Mouse (Mus musculus) ES-CJ7 (cell line): ENCODE measurements around the gene D5Ertd579e.
"Not testable (repeated sequence)": the region's sequence is repeated elsewhere in the genome, so short reads cannot be mapped to it uniquely, and the experiment has no call there.

Experiments used
- DNase-seq: peaks from one replicate; pipeline ENCODE4 v3.0.0; 2011; ENCODE audit warnings: low read depth, low spot score

Gene D5Ertd579e

GRCm38 (mm10) chr5:36683586-36683985, 12.2 kb downstream of the D5Ertd579e start:
- no peak for DNase-seq

DNA sequence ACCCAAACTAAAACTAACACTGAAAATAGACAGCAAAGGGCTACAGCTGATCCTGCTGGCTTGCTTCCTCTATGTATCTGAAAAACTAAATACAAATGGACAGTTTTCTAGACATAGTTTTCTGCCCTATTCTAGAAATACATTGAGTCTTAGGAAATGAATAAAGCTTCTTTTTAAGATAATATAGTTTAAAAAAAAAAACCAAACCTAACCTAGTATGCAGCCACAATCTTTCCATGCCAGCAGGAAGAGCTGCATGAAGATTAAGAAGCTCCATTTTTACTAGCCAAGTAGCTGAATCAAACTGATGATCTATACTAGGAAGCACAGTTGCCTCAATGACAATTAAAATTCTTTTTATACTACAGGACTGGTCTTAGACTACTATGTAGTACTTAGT, 14.6 kb downstream of the D5Ertd579e start:
- no peak for DNase-seq

- DNase-seq, result no peak
Observed at GRCm38 (mm10) chr5:36679918-36680598, 15.8 kb downstream of the D5Ertd579e start.

DNA sequence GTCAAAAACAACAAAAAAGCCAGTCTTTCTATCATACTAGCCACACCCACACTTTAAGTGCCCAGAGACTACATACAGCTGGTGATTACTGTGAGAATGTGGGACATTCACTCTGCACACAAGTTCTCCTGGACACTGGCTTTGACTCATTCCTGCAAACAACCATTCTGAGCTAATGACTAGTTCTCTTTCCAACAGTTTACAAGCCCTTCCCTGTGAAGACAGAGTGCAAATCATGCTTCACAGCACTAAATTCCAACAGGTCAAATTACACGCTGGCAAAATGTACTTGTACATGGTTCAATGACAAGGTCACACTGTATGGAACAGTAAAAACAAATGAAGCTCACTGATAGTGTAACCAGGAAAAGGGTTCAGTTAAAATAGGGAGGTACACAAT, 17.0 kb downstream of the D5Ertd579e start:
- DNase-seq, result no peak

DNA sequence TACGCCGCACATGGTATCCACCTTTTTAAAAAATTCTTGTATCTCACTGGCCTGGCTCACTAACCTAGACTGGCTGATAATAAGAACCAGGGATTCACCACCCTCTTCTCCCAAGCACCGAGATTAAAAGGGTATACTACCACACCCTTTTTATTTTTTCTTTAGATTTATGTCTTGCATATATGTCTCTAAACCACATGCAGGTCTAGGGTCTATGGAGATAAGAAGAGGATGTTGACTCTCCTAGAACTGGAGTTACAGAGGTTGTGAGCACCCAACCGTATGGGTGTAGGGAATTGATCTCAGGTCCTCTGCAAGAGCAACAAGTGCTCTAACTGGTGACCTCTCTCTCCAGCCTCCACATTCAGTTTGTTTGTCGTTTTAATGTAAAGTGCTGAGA, 17.9 kb downstream of the D5Ertd579e start:
- no peak for DNase-seq

DNA sequence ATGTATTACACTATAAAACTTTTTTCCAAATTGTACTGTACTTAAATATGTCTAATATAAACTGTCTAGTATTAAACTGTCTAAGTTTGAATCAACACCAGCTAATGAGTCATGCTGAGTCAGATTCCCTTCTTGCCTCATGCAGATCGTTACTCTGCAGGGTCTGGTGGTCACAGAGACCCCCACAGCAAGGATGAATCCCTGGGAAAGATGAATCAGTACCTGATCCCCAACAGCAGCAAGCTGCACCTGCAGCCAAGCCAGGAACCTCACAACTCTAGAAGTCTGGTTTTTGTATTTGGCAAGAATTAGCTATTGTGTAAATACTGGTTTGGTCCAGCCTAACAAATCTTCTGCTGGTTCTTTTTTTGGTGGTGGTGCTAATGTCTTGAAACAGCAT, 20.4 kb downstream of the D5Ertd579e start:
- DNase-seq, result no peak

- no peak for DNase-seq
Observed at GRCm38 (mm10) chr5:36674658-36675433, 21.0 kb downstream of the D5Ertd579e start.

- no peak for DNase-seq
Observed at GRCm38 (mm10) chr5:36669021-36670008, 26.5 kb downstream of the D5Ertd579e start.

DNA sequence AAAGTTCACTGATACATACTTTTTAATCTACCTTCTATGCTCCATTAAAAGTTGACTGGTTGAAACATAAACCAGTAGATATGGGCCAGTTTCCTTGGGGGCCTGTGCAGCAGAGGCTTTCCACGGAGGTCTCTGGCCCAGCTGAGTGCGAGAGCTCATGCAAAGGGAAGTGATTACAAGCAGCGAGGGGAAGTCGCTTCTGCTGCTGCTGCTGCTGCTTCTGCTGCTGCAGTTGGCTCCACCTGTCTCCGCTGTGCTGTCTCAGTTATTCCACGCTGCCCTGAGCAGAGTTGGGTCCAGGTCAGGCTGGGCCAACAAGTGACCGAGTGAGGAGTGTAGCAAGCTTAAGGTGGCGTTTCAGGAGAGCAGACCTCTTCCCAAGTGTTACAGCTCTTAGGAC, 27.3 kb downstream of the D5Ertd579e start:
- DNase-seq, result no peak

GRCm38 (mm10) chr5:36667986-36668385, 27.8 kb downstream of the D5Ertd579e start:
- DNase-seq, result not testable (repeated sequence)

DNA sequence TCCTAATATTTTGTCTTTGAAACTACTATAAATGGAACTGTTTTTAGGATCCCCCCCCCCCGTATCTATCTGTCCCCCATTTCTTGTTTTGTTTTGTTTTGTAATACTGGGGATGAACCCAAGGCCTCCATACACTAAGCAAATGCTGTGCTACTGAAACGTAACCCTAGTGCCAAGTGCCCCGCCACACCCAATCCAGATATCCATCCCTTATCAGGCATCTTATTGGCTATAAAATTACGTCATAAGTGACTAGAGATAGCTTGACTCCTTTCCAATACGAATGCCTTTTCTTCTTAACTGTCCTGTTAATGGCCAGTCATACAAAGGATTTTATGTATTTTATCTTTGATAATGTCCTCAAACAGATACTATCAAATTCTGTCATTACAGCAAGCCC, 28.7 kb downstream of the D5Ertd579e start:
- no peak for DNase-seq

GRCm38 (mm10) chr5:36666699-36667098, 29.1 kb downstream of the D5Ertd579e start:
- not testable (repeated sequence) for DNase-seq

GRCm38 (mm10) chr5:36663329-36663728, 32.5 kb downstream of the D5Ertd579e start:
- DNase-seq, result no peak

- DNase-seq, result not testable (repeated sequence)
Observed at GRCm38 (mm10) chr5:36660977-36661760, 34.7 kb downstream of the D5Ertd579e start.

- DNase-seq, result no peak
Observed at GRCm38 (mm10) chr5:36625612-36626011, 70.2 kb downstream of the D5Ertd579e start.

DNA sequence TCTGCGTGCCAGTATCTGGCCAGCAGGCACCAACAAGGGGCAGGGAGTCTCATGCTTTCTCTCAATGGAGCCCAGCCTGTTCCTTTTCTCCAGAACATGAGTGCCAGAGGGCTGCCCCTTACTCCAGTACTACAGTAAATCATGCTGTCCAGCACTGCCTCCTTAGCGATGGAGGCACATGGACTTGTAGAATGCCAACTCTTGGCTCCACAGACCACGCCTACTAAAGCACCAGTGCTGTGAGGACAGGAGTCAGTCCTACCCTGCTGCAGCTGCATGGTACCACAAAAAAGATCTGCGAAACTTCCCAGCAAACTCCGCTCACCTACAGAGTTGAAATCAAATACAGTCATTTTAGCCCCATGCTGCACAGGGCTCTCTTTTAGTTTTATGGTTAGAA, 72.2 kb downstream of the D5Ertd579e start:
- DNase-seq, result no peak

GRCm38 (mm10) chr5:36621058-36621449, 74.8 kb downstream of the D5Ertd579e start:
- DNase-seq, result no peak

DNA sequence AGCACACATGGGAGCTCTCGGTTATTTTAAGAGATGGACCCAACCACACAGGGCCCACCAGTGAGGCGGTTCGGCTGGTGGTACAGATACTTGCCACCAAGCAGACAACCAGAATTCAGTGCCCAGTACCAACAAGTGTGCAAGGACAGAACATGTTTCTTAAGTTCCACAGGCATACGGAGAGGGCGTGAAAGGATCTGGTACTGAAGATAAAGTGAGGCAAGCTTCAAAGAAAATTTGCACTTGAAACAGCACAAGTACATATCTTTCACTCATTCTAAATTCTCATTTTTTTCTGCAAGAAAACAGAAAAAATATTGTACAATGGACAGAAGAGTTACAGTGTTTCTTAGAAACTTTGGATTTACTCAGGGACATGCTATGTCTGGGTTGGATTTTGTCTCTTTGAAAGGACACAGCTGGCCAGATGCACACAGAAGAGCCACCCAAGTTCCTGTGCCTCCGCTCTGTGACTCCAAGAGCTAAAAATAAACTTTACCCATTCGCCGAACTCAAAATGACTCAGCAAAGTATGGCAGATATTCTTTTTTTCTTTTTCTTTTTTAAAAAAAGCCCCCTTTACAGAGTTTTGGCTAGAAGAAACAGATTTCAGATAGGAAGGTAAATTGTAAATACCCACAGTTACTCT, 75.3 kb downstream of the D5Ertd579e start:
- no peak for DNase-seq

DNA sequence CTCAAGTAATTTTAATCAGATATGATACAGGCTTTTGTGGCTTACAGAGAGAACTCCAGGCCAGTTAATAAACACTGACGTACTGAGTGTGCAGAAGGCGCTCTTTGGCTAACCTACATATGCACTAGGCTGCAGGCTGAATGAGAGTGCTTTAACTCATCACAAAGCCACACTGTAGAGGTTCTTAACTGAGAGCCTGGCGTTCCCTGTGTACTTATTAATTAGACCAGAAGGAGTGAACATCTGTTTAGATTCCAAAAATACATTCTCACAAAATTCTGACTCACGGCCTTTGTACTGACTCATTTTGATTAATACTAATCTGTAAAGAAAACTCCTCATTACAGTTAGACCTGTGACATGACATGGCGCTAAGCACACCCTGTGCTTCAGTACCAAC, 76.9 kb downstream of the D5Ertd579e start:
- DNase-seq, result no peak

- DNase-seq, result no peak
Observed at GRCm38 (mm10) chr5:36618356-36618755, 77.5 kb downstream of the D5Ertd579e start.

DNA sequence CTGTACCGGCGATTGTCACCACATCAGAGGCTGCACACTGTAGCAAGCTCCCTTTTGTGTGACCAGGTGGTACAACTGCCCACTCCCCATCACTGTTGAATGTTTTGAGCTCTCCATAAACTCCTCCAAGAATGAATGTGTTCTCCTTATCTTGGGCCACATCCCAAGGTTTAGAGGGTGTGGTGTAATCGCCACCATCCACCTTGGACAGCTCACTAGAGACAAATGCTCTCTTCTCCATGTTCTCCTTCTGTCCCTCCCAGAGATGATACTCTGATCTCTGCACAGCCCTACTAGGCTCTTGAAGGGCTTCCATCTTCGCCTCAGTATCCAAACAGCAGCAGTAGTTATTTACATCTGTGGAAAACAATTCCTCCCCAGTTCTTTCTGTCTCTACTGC, 81.7 kb downstream of the D5Ertd579e start:
- DNase-seq, result no peak
